Mouse (Mus musculus): ENCODE results near the gene Rag2. TPM values are rescaled to one million over a fixed set of nuclear protein-coding genes. Genes with fewer than 3 reads are reported as not detected.

Rag2 gene
- polyA plus RNA-seq, 1 experiment: not detected

GRCm38 (mm10) chr2:101678236-101679021, 53.9 kb downstream of the Rag2 start, which contains the start of gene Traf6:
Gene Traf6 (plus strand): TSS chr2:101678429.
- WGBS: under 1% methylated on average over 68 of the region's 68 CpGs

GRCm38 (mm10) chr2:101679164-101679784, 54.8 kb downstream of the Rag2 start:
- Histone ChIP-seq H3K4me3 (replicated peaks; ENCODE audit: extremely low read depth, low read depth, low read length) (peak overlapping the region; percentile 81), H3K4me1 (ENCODE audit: control insufficient read depth, insufficient read depth, low read length) (peaks cover 11% of the 10 kb centered on the region)
- DNase-seq: no peak
- TF ChIP-seq CTCF (IDR thresholded peaks at IDR 0.05; ENCODE audit: insufficient read depth, low read length) (no peak), POLR2A (IDR thresholded peaks at IDR 0.05; ENCODE audit: borderline replicate concordance, extremely low read depth, low read depth, low read length) (no peak)
- 3% methylated on average over 15 of the region's 15 CpGs for WGBS

More at GRCm38 (mm10) chr2:101678236-101679021, 53.9 kb downstream of the Rag2 start, which contains the start of gene Traf6:
- peak; percentile 82 for DNase-seq
- peaks cover 11% of the 10 kb centered on the region for H3K4me1 ChIP-seq (ENCODE audit: control insufficient read depth, insufficient read depth, low read length)
- peak within 1 kb of the TSS; percentile 81 for H3K4me3 ChIP-seq (replicated peaks; ENCODE audit: extremely low read depth, low read depth, low read length)
- peak; percentile 46 for TF ChIP-seq CTCF (IDR thresholded peaks at IDR 0.05; ENCODE audit: insufficient read depth, low read length)
- peak; percentile 51; the same call in 1 of the 2 replicates for TF ChIP-seq POLR2A (IDR thresholded peaks at IDR 0.05; ENCODE audit: borderline replicate concordance, extremely low read depth, low read depth, low read length)

Other genes starting within 250 kb of the Rag2 start
- 0.02 TPM in 1 of 2 replicates, not detected in the other for gene Rag1, start 24.8 kb downstream of the Rag2 start, polyA plus RNA-seq (2012; rRNA removed)
- gene B230118H07Rik, start 24.8 kb downstream of the Rag2 start, polyA plus RNA-seq (2012; rRNA removed): 1.5 and 3.3 TPM in 2 replicates
- gene Traf6, start 53.7 kb downstream of the Rag2 start, polyA plus RNA-seq (2012; rRNA removed): 9.7 and 12.5 TPM in 2 replicates

Data from lung, adult 2 months (tissue).